Mouse (Mus musculus): ENCODE results near the gene Ier5.

DNA sequence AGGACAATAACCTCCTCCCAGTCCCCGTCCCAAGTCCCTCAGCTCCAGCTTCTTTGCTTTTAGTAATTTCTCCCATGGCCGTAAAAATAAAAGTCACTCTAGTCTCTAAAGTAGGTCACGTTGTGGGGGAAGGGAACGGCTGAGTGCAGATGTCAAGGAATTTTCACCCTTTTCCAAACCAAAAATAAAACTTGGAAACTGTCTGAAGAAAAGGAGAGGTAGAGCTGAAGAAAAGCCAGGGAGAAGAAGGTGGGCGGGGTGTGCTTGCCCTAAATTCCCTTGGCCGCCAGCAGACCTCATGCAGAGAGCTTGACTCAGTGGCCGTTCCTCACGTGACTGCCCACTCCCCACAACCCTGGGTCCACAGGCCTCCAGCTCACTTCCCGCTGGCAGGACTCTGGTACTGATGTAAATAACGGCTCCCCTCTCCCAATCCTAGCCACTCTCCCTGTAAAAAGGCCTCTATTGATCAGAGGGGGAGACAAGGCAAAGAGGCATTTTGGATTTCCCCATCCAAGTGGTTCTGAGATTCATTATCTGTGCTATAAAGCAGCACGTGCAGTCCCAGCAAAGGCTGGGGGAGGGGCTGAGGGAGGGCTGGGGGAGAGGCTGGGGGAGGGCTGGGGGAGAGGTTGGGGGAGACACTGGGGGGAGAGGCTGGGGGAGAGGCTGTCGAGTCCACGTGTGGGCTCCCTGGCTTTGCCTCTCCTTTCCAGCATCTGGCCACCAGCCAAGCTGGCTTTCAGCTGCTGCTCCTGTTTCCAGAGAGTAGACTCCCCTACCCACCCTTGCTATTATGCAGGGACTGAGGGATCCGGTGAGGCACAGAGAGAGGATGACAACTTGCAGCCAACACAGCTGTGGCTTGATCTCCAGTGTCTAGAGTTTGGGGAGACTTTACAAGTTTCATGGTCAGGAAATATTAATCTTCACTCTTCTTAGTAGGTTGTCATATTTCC lies 7.3 kb downstream of the Ier5 start:
- TF ChIP-seq USF2 (IDR thresholded peaks at IDR 0.05; ENCODE audit: borderline replicate concordance in 1 of 2, insufficient read depth in 1 of 2, low read depth in 1 of 2, low read length in 2 of 2) (no peak), EP300 (IDR thresholded peaks at IDR 0.05; ENCODE audit: low read depth in 1 of 2, low read length in 2 of 2) (no peak), POLR2A (IDR thresholded peaks at IDR 0.05; ENCODE audit: control insufficient read depth in 1 of 2, insufficient read depth in 1 of 2, low read depth in 1 of 2, low read length in 2 of 2, poor library complexity in 1 of 2) (no peak), NRF1 (IDR thresholded peaks at IDR 0.05; ENCODE audit: insufficient read depth, low read depth, low read length, poor library complexity, severe bottlenecking) (no peak), UBTF (IDR thresholded peaks at IDR 0.05; ENCODE audit: borderline replicate concordance, insufficient read depth, low read depth, low read length) (no peak), MAX (IDR thresholded peaks at IDR 0.05; ENCODE audit: low read length) (no peak), MAFK (IDR thresholded peaks at IDR 0.05; ENCODE audit: borderline replicate concordance, low read depth, low read length) (no peak), USF1 (IDR thresholded peaks at IDR 0.05; ENCODE audit: low read depth, low read length) (no peak), ZNF384 (IDR thresholded peaks at IDR 0.05; ENCODE audit: low read depth, low read length) (no peak), SIN3A (IDR thresholded peaks at IDR 0.05; ENCODE audit: low read length) (no peak), E2F4 (IDR thresholded peaks at IDR 0.05; ENCODE audit: borderline replicate concordance, low read depth, low read length) (no peak), CTCF (IDR thresholded peaks at IDR 0.05 in 2 of 3, conservative IDR thresholded peaks at IDR 0.05 in 1 of 3; ENCODE audit: control insufficient read depth in 1 of 3, insufficient read depth in 1 of 3, low read depth in 2 of 3, low read length in 3 of 3, poor library complexity in 1 of 3, severe bottlenecking in 1 of 3) (no peak), HCFC1 (IDR thresholded peaks at IDR 0.05; ENCODE audit: low read depth, low read length) (no peak), POLR2AphosphoS5 (IDR thresholded peaks at IDR 0.05; ENCODE audit: borderline replicate concordance, low read depth, low read length) (no peak)

Measured in MEL (cell line).